ENCODE assay signal across 23 mouse cellular contexts in genomic region chr9:45367716-45368115, GRCm38 (mm10). TPM values are rescaled to one million over a fixed set of nuclear protein-coding genes. Genes with fewer than 3 reads are reported as not detected.
DNase-seq lines count a peak whose midpoint lies in the region; ATAC-seq and TF ChIP-seq lines count a peak whose summit lies in the region.
"Had no signal": no experiment of that assay in that cellular context is flagged by ENCODE, and none has a peak within 500 bp of the region (broad histone marks: within the 10 kb centered on the region; RNA-seq: fewer than 3 reads in every experiment).

No protein-coding gene starts in this region.

- H3K9me3 ChIP-seq in kidney, embryonic 14.5 days (ENCODE audit: control insufficient read depth, low read length): no peaks in the 10 kb centered on the region
- H3K9me3 ChIP-seq in midbrain, embryonic 11.5 days (ENCODE audit: control insufficient read depth, low read length): no peaks in the 10 kb centered on the region
- H3K9me3 ChIP-seq in midbrain, embryonic 10.5 days (replicated peaks): no peaks in the 10 kb centered on the region
- H3K9me3 ChIP-seq: embryonic facial prominence, embryonic 13.5 days; forebrain, embryonic 12.5 days; heart, embryonic 13.5 days; hindbrain, embryonic 12.5 days had no signal

- H3K4me2 ChIP-seq in kidney, embryonic 14.5 days (replicated peaks; ENCODE audit: low read depth, low read length): no peak overlapping the region
- no peak overlapping the region for H3K4me2 ChIP-seq in midbrain, embryonic 11.5 days
- H3K4me2 ChIP-seq: embryonic facial prominence, embryonic 13.5 days; forebrain, embryonic 12.5 days; heart, embryonic 13.5 days; hindbrain, embryonic 12.5 days had no signal

- no peak overlapping the region for H3K9ac ChIP-seq in kidney, embryonic 14.5 days (ENCODE audit: low read depth, low read length)
- H3K9ac ChIP-seq in midbrain, embryonic 11.5 days (ENCODE audit: low read length): no peak overlapping the region
- H3K9ac ChIP-seq: embryonic facial prominence, embryonic 13.5 days; forebrain, embryonic 12.5 days; heart, embryonic 13.5 days; hindbrain, embryonic 12.5 days had no signal

- intact Hi-C loops in gastrocnemius, adult 2 months (cut with DNase I): no loop called here

- no peaks in the 10 kb centered on the region for H3K27me3 ChIP-seq in kidney, embryonic 14.5 days (ENCODE audit: control insufficient read depth, insufficient read depth, low read length)
- H3K27me3 ChIP-seq in midbrain, embryonic 11.5 days (ENCODE audit: control insufficient read depth, insufficient read depth, low read length): no peaks in the 10 kb centered on the region
- H3K27me3 ChIP-seq in midbrain, embryonic 10.5 days (ENCODE audit: low read depth, poor library complexity, severe bottlenecking): peaks cover 22% of the 10 kb centered on the region

- H3K4me1 ChIP-seq in kidney, embryonic 14.5 days (ENCODE audit: control insufficient read depth, insufficient read depth, low read length): peaks cover 9% of the 10 kb centered on the region; the same call in 1 of the 2 replicates
- peaks cover 15% of the 10 kb centered on the region for H3K4me1 ChIP-seq in midbrain, embryonic 11.5 days (ENCODE audit: control insufficient read depth, insufficient read depth, low read length)
- peaks cover 39% of the 10 kb centered on the region for H3K4me1 ChIP-seq in midbrain, embryonic 10.5 days

- no peak for ATAC-seq in kidney, embryonic 14.5 days (ENCODE audit: low FRiP score, low TSS enrichment)
- ATAC-seq in midbrain, embryonic 11.5 days (ENCODE audit: low FRiP score): no peak
- ATAC-seq: activated CD4-positive, CD25-positive, alpha-beta regulatory T cell, adult 4 months; forebrain, embryonic 16.5 days; hindbrain, embryonic 16.5 days; inflammation-experienced regulatory T-cells, adult 6 months; Patski had no signal

- H3K4me3 ChIP-seq in gastrocnemius, adult 2 months: no peak overlapping the region; the same call in 1 of the 2 replicates
- H3K4me3 ChIP-seq in kidney, embryonic 14.5 days (ENCODE audit: low read length): no peak overlapping the region
- H3K4me3 ChIP-seq in midbrain, embryonic 11.5 days (ENCODE audit: low read depth, low read length): no peak overlapping the region
- H3K4me3 ChIP-seq in midbrain, embryonic 10.5 days: no peak overlapping the region
- H3K4me3 ChIP-seq: embryonic facial prominence, embryonic 13.5 days; forebrain, embryonic 12.5 days; heart, embryonic 13.5 days; hindbrain, embryonic 12.5 days had no signal

- WGBS in kidney, embryonic 14.5 days: 40% methylated on average over 8 of the region's 8 CpGs
- WGBS in midbrain, embryonic 11.5 days: 72% methylated on average over 8 of the region's 8 CpGs
- 75% methylated on average over 8 of the region's 8 CpGs for WGBS in midbrain, embryonic 10.5 days

- no peak for DNase-seq in gastrocnemius, adult 2 months
- no peak for DNase-seq in gastrocnemius, postnatal 25 days
- no peak for DNase-seq in kidney, postnatal 25 days
- peak; percentile 35 for DNase-seq in midbrain, embryonic 11.5 days (ENCODE audit: low spot score, missing footprints)
- no peak for DNase-seq in midbrain, embryonic 10.5 days (ENCODE audit: low spot score)
- no peak for DNase-seq in lung, postnatal 36 days
- DNase-seq: cerebellum, postnatal 36 days; heart, postnatal 4 days had no signal

- H3K36me3 ChIP-seq in kidney, embryonic 14.5 days (ENCODE audit: control insufficient read depth, insufficient read depth, low read length): no peaks in the 10 kb centered on the region
- no peaks in the 10 kb centered on the region for H3K36me3 ChIP-seq in midbrain, embryonic 11.5 days (ENCODE audit: control insufficient read depth, insufficient read depth, low read length)
- peaks cover 3% of the 10 kb centered on the region; the same call in 1 of the 2 replicates for H3K36me3 ChIP-seq in midbrain, embryonic 10.5 days
- H3K36me3 ChIP-seq: embryonic facial prominence, embryonic 13.5 days; forebrain, embryonic 12.5 days; heart, embryonic 13.5 days; hindbrain, embryonic 12.5 days had no signal

- no peak for TF ChIP-seq CTCF in gastrocnemius, adult 2 months (IDR thresholded peaks at IDR 0.05)

- peak overlapping the region; percentile 85 for H3K27ac ChIP-seq in gastrocnemius, adult 2 months
- H3K27ac ChIP-seq in kidney, embryonic 14.5 days (ENCODE audit: low read depth, low read length): peak overlapping the region; percentile 69; the same call in 1 of the 2 replicates
- no peak overlapping the region for H3K27ac ChIP-seq in midbrain, embryonic 11.5 days (ENCODE audit: low read depth, low read length)
- no peak overlapping the region for H3K27ac ChIP-seq in midbrain, embryonic 10.5 days (replicated peaks)
- H3K27ac ChIP-seq: embryonic facial prominence, embryonic 13.5 days; forebrain, embryonic 12.5 days; hindbrain, embryonic 12.5 days had no signal

RNA-seq across cellular contexts. Expression of gene Fxyd6, which starts 2.3 kb away (rescaled TPM):
- total RNA-seq in gastrocnemius, adult 2 months (2021): 10 to 100 TPM; 26.7 to 84.7 TPM
- 10 to 100 TPM; 27.5 to 31.2 TPM for total RNA-seq in gastrocnemius, postnatal 25 days (2021)
- polyA plus RNA-seq in kidney, embryonic 14.5 days (2014; fragmentation: Nextera tagmentation; extraction: Ambion mirVana): 139 and 156 TPM in 2 replicates
- polyA plus RNA-seq in midbrain, embryonic 11.5 days (2014; fragmentation: Nextera tagmentation; extraction: Ambion mirVana): 123 and 129 TPM in 2 replicates
- polyA plus RNA-seq in midbrain, embryonic 10.5 days (2016; fragmentation: Nextera tagmentation; extraction: Ambion mirVana): 164 and 189 TPM in 2 replicates

RNA-seq across cellular contexts. Expression of gene Fxyd2, which starts 31.8 kb away (rescaled TPM):
- total RNA-seq in gastrocnemius, adult 2 months (2021): 1 to 10 TPM in 1 of 2 experiments, under 1 TPM in 1; 0.82 to 1.7 TPM
- 1 to 10 TPM; 1.4 to 2.0 TPM for total RNA-seq in gastrocnemius, postnatal 25 days (2021)
- 137 and 153 TPM in 2 replicates for polyA plus RNA-seq in kidney, embryonic 14.5 days (2014; fragmentation: Nextera tagmentation; extraction: Ambion mirVana)
- 1.00 and 1.5 TPM in 2 replicates for polyA plus RNA-seq in midbrain, embryonic 11.5 days (2014; fragmentation: Nextera tagmentation; extraction: Ambion mirVana)
- polyA plus RNA-seq in midbrain, embryonic 10.5 days (2016; fragmentation: Nextera tagmentation; extraction: Ambion mirVana): 0.83 and 1.8 TPM in 2 replicates
- total RNA-seq: CH12.LX had no signal

RNA-seq across cellular contexts. Expression of gene Tmprss13, which starts 48.8 kb away (rescaled TPM):
- under 1 TPM; 0.48 to 0.73 TPM for total RNA-seq in gastrocnemius, adult 2 months (2021)
- total RNA-seq in gastrocnemius, postnatal 25 days (2021): under 1 TPM; 0.26 to 0.56 TPM
- 0.06 and 0.08 TPM in 2 replicates for polyA plus RNA-seq in kidney, embryonic 14.5 days (2014; fragmentation: Nextera tagmentation; extraction: Ambion mirVana)
- polyA plus RNA-seq in midbrain, embryonic 11.5 days (2014; fragmentation: Nextera tagmentation; extraction: Ambion mirVana): not detected in 2 replicates
- 0.05 TPM in 1 of 2 replicates, not detected in the other for polyA plus RNA-seq in midbrain, embryonic 10.5 days (2016; fragmentation: Nextera tagmentation; extraction: Ambion mirVana)
- total RNA-seq: CH12.LX had no signal
- polyA plus RNA-seq: cerebellum, adult 2 months; forebrain, embryonic 16.5 days; frontal cortex, adult 2 months; heart, embryonic 13.5 days; Patski had no signal

RNA-seq across cellular contexts. Expression of gene Dscaml1, which starts 58.7 kb away (rescaled TPM):
- not detected for total RNA-seq in gastrocnemius, adult 2 months (2021)
- not detected for total RNA-seq in gastrocnemius, postnatal 25 days (2021)
- 0.14 and 0.23 TPM in 2 replicates for polyA plus RNA-seq in kidney, embryonic 14.5 days (2014; fragmentation: Nextera tagmentation; extraction: Ambion mirVana)
- 0.74 and 0.86 TPM in 2 replicates for polyA plus RNA-seq in midbrain, embryonic 11.5 days (2014; fragmentation: Nextera tagmentation; extraction: Ambion mirVana)
- 0.23 and 0.66 TPM in 2 replicates for polyA plus RNA-seq in midbrain, embryonic 10.5 days (2016; fragmentation: Nextera tagmentation; extraction: Ambion mirVana)
- total RNA-seq: CH12.LX; gastrocnemius, postnatal 36 days; heart, adult 8-10 months; heart, postnatal 4 days had no signal
- polyA plus RNA-seq: activated CD4-positive, CD25-positive, alpha-beta regulatory T cell, adult 4 months; inflammation-experienced regulatory T-cells, adult 6 months had no signal

Comparison
In these comparisons a context has a peak if more than half of its experiments do, and no peak if none do; other contexts are left out.
1. H3K27ac ChIP-seq: peak in gastrocnemius, adult 2 months (single experiment) and kidney, embryonic 14.5 days (single experiment); none in midbrain, embryonic 11.5 days (single experiment) and midbrain, embryonic 10.5 days (single experiment).
2. RNA of gene Fxyd2, which starts 31.8 kb away (polyA plus RNA-seq): 137 to 153 TPM in kidney, embryonic 14.5 days; 1.00 to 1.5 TPM in midbrain, embryonic 11.5 days and 0.83 to 1.8 TPM in midbrain, embryonic 10.5 days; every median in the first group is over 10 times any median in the second.